Mouse (Mus musculus): ENCODE measurements around the gene Gapdh. TPM values are rescaled to one million over a fixed set of nuclear protein-coding genes. Genes with fewer than 3 reads are reported as not detected.

The Gapdh gene
- total RNA-seq, 1 experiment = 2,407 TPM

DNA sequence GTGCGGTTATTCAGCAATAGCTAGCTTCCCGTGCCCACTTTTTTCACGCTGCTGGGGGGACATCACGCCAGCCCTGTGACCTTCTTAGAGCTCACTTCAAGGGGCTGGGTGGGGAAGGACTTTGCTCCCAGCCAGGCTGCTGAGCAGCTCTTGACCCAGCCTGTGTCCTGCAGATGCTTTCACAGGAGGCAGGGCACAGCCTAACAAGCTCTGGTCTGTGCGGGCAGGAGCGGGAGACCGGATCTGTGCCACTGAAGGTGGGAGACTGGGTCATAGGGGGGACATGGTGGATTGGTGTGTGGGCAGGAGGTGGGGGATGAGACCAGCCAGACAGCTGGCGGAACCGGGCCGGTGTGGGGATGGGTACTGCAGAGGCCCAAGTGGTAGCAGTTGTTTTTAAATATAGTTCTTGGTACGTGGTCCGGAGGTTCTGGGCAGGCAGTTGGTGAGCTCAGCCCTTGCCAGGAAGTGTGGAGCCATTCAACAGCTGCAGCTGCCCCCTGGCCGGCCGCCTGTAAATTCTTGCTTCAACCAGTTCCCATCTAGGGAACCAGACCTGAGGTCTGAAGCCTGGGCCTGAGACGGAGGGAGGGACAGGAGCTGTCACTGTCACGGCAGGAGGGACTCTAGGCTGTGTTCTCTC is 17.2 kb downstream of the Gapdh start:
- Histone ChIP-seq H3K4me1 (ENCODE audit: control insufficient read depth in 2 of 2, insufficient read depth in 2 of 2, low read length in 2 of 2, poor library complexity in 1 of 2) (peaks cover 4 to 31% of the 10 kb centered on the region in 2 experiments; a peak in 2 of 4 replicates), H3K4me3 (ENCODE audit: insufficient read depth in 1 of 2, low read depth in 1 of 2, low read length in 2 of 2, poor library complexity in 1 of 2, severe bottlenecking in 1 of 2) (no peak overlapping the region), H3K9ac (ENCODE audit: insufficient read depth, low read depth, low read length, poor library complexity, severe bottlenecking) (no peak overlapping the region), H3K36me3 (ENCODE audit: control insufficient read depth, insufficient read depth, low read length, poor library complexity, severe bottlenecking) (peaks cover 7% of the 10 kb centered on the region), H3K9me3 (ENCODE audit: control insufficient read depth, insufficient read depth, low read depth, low read length) (no peaks in the 10 kb centered on the region), H3K27ac (ENCODE audit: insufficient read depth, low read depth, low read length, poor library complexity, severe bottlenecking) (no peak overlapping the region)
- in situ Hi-C loops (cut with MboI; ENCODE audit: low sequenced_read_pairs in 2 of 2, unreplicated experiment in 2 of 2) = no loop called here
- no peak for TF ChIP-seq MAFK (IDR thresholded peaks at IDR 0.05; ENCODE audit: insufficient read depth, low read depth, low read length)
- no peak for TF ChIP-seq ZNF384 (IDR thresholded peaks at IDR 0.05; ENCODE audit: low read depth, low read length)
- no peak for TF ChIP-seq CHD2 (IDR thresholded peaks at IDR 0.05; ENCODE audit: low read depth, low read length)
- TF ChIP-seq ZC3H11A (IDR thresholded peaks at IDR 0.05; ENCODE audit: borderline replicate concordance, low read depth, low read length) = no peak
- TF ChIP-seq HCFC1 (IDR thresholded peaks at IDR 0.05; ENCODE audit: borderline replicate concordance, insufficient read depth, low read length) = no peak
- DNase-seq (ENCODE audit: low read depth, low spot score) = no peak

- H3K9me3 ChIP-seq (ENCODE audit: control insufficient read depth, insufficient read depth, low read depth, low read length) = no peaks in the 10 kb centered on the region
- H3K9ac ChIP-seq (ENCODE audit: insufficient read depth, low read depth, low read length, poor library complexity, severe bottlenecking) = no peak overlapping the region
- TF ChIP-seq ZNF384 (IDR thresholded peaks at IDR 0.05; ENCODE audit: low read depth, low read length) = no peak
- TF ChIP-seq CHD2 (IDR thresholded peaks at IDR 0.05; ENCODE audit: low read depth, low read length) = no peak
- no peak for TF ChIP-seq MAFK (IDR thresholded peaks at IDR 0.05; ENCODE audit: insufficient read depth, low read depth, low read length)
- TF ChIP-seq ZC3H11A (IDR thresholded peaks at IDR 0.05; ENCODE audit: borderline replicate concordance, low read depth, low read length) = no peak
- TF ChIP-seq HCFC1 (IDR thresholded peaks at IDR 0.05; ENCODE audit: borderline replicate concordance, insufficient read depth, low read length) = no peak
- peaks cover 12% of the 10 kb centered on the region for H3K36me3 ChIP-seq (ENCODE audit: control insufficient read depth, insufficient read depth, low read length, poor library complexity, severe bottlenecking)
- in situ Hi-C loops (cut with MboI; ENCODE audit: low sequenced_read_pairs in 2 of 2, unreplicated experiment in 2 of 2) = no loop called here
- no peak overlapping the region for H3K27ac ChIP-seq (ENCODE audit: insufficient read depth, low read depth, low read length, poor library complexity, severe bottlenecking)
- H3K4me3 ChIP-seq (ENCODE audit: insufficient read depth in 1 of 2, low read depth in 1 of 2, low read length in 2 of 2, poor library complexity in 1 of 2, severe bottlenecking in 1 of 2) = peak overlapping the region in 1 of 2 experiments; percentile 5; a peak in 1 of 4 replicates
- DNase-seq (ENCODE audit: low read depth, low spot score) = no peak
- H3K4me1 ChIP-seq (ENCODE audit: control insufficient read depth in 2 of 2, insufficient read depth in 2 of 2, low read length in 2 of 2, poor library complexity in 1 of 2) = peaks cover 4 to 32% of the 10 kb centered on the region in 2 experiments; a peak in 2 of 4 replicates
Measured at GRCm38 (mm10) chr6:125148251-125148925, 17.9 kb downstream of the Gapdh start.

GRCm38 (mm10) chr6:125147329-125147728 is 18.9 kb downstream of the Gapdh start:
- in situ Hi-C loops (cut with MboI; ENCODE audit: low sequenced_read_pairs in 2 of 2, unreplicated experiment in 2 of 2) = no loop called here
- TF ChIP-seq CHD2 (IDR thresholded peaks at IDR 0.05; ENCODE audit: low read depth, low read length) (no peak), MAFK (IDR thresholded peaks at IDR 0.05; ENCODE audit: insufficient read depth, low read depth, low read length) (no peak), HCFC1 (IDR thresholded peaks at IDR 0.05; ENCODE audit: borderline replicate concordance, insufficient read depth, low read length) (no peak), ZNF384 (IDR thresholded peaks at IDR 0.05; ENCODE audit: low read depth, low read length) (no peak), ZC3H11A (IDR thresholded peaks at IDR 0.05; ENCODE audit: borderline replicate concordance, low read depth, low read length) (no peak)
- H3K9ac ChIP-seq (ENCODE audit: insufficient read depth, low read depth, low read length, poor library complexity, severe bottlenecking) = no peak overlapping the region; the same call in 1 of the 2 replicates
- no peak for DNase-seq (ENCODE audit: low read depth, low spot score)
- no peak overlapping the region for H3K4me3 ChIP-seq (ENCODE audit: insufficient read depth in 1 of 2, low read depth in 1 of 2, low read length in 2 of 2, poor library complexity in 1 of 2, severe bottlenecking in 1 of 2)
- no peaks in the 10 kb centered on the region for H3K9me3 ChIP-seq (ENCODE audit: control insufficient read depth, insufficient read depth, low read depth, low read length)
- no peak overlapping the region for H3K27ac ChIP-seq (ENCODE audit: insufficient read depth, low read depth, low read length, poor library complexity, severe bottlenecking)
- H3K36me3 ChIP-seq (ENCODE audit: control insufficient read depth, insufficient read depth, low read length, poor library complexity, severe bottlenecking) = peaks cover 12% of the 10 kb centered on the region
- H3K4me1 ChIP-seq (ENCODE audit: control insufficient read depth in 2 of 2, insufficient read depth in 2 of 2, low read length in 2 of 2, poor library complexity in 1 of 2) = peaks cover 4 to 26% of the 10 kb centered on the region in 2 experiments; a peak in 2 of 4 replicates

DNA sequence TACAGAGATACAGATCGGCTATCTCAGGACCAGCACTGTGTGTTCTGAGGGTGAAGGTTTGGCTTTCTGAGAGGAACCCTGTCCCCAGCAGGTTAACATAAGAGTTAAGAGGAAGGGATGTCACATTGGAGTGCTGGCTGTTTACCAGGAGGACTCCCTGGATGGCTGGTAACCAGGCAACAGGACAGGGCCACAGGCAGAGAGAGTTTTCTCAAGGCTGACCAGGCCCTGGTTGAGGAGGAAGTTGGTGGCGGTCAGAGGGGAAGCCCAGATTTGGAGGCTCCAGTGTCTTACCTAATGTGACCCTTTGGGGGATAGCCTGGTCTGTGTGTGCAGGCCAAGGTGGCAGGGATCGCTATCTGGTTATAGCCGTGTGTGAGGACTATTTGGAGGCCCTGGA is 19.5 kb downstream of the Gapdh start:
- Histone ChIP-seq H3K9me3 (ENCODE audit: control insufficient read depth, insufficient read depth, low read depth, low read length) (no peaks in the 10 kb centered on the region), H3K4me3 (ENCODE audit: insufficient read depth in 1 of 2, low read depth in 1 of 2, low read length in 2 of 2, poor library complexity in 1 of 2, severe bottlenecking in 1 of 2) (no peak overlapping the region), H3K36me3 (ENCODE audit: control insufficient read depth, insufficient read depth, low read length, poor library complexity, severe bottlenecking) (peaks cover 17% of the 10 kb centered on the region), H3K9ac (ENCODE audit: insufficient read depth, low read depth, low read length, poor library complexity, severe bottlenecking) (no peak overlapping the region), H3K4me1 (ENCODE audit: control insufficient read depth in 2 of 2, insufficient read depth in 2 of 2, low read length in 2 of 2, poor library complexity in 1 of 2) (peaks cover 4 to 25% of the 10 kb centered on the region in 2 experiments; a peak in 2 of 4 replicates), H3K27ac (ENCODE audit: insufficient read depth, low read depth, low read length, poor library complexity, severe bottlenecking) (no peak overlapping the region)
- TF ChIP-seq CHD2 (IDR thresholded peaks at IDR 0.05; ENCODE audit: low read depth, low read length) = no peak
- in situ Hi-C loops (cut with MboI; ENCODE audit: low sequenced_read_pairs in 2 of 2, unreplicated experiment in 2 of 2) = no loop called here
- no peak for DNase-seq (ENCODE audit: low read depth, low spot score)
